9 mouse cellular contexts compared by ENCODE assay signal in the genomic region with DNA sequence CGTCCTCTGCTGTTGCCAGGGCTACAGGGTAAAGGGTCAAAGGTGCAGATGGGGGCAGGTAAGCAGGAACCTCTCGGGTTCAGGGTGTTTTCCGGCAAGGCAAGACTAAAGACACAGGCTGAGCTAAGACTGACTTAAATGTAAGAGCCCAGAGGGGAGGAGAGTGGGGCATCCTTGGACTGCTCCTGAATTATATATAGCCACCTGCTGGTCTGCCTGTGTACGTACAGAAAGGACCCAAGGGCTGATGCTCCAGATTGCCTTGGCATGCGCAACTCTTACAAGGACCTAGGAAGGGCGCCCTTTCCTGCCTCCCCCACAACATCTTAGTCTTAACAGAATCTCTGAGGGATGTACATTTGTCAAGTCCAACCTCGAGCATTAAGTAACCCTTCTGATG.
DNase-seq lines count a peak whose midpoint lies in the region; ATAC-seq and TF ChIP-seq lines count a peak whose summit lies in the region.
"Had no signal": no experiment of that assay in that cellular context is flagged by ENCODE, and none has a peak within 500 bp of the region (broad histone marks: within the 10 kb centered on the region; RNA-seq: fewer than 3 reads in every experiment).

No protein-coding gene starts in this region.

- 60% methylated on average over 7 of the region's 7 CpGs for WGBS in heart, adult 2 months
- 60% methylated on average over 7 of the region's 7 CpGs for WGBS in forebrain, postnatal 0 days
- 48% methylated on average over 7 of the region's 7 CpGs for WGBS in lung, embryonic 16.5 days

- H3K4me1 ChIP-seq in heart, adult 2 months (ENCODE audit: control insufficient read depth, insufficient read depth, low read length): no peaks in the 10 kb centered on the region
- H3K4me1 ChIP-seq in forebrain, postnatal 0 days (ENCODE audit: insufficient read depth): no peaks in the 10 kb centered on the region
- no peaks in the 10 kb centered on the region; the same call in 1 of the 2 replicates for H3K4me1 ChIP-seq in lung, embryonic 16.5 days (replicated peaks; ENCODE audit: control insufficient read depth, insufficient read depth, low read length)

- H3K27ac ChIP-seq in heart, adult 2 months: no peak overlapping the region
- H3K27ac ChIP-seq in forebrain, postnatal 0 days (ENCODE audit: low read depth, low read length): no peak overlapping the region
- no peak overlapping the region for H3K27ac ChIP-seq in lung, embryonic 16.5 days (ENCODE audit: low read length)

- POLR2A ChIA-PET in Patski (lab: Charles Lee): interaction anchor here (1.0 kb wide), 1 partner anchor 223 kb away, joined by 3 read pairs; no protein-coding TSS in a partner anchor

- DNase-seq in heart, adult 2 months: no peak
- no peak for DNase-seq in heart, postnatal 25 days (ENCODE audit: low spot score)
- DNase-seq in Patski (ENCODE audit: low read depth, low spot score): no peak
- no peak for DNase-seq in forebrain, postnatal 0 days
- DNase-seq in gastrocnemius, postnatal 36 days: no peak
- DNase-seq in spleen, postnatal 36 days (ENCODE audit: low spot score in 2 of 2): no peak
- no peak for DNase-seq in layer of hippocampus, postnatal 36 days

- no peaks in the 10 kb centered on the region for H3K79me2 ChIP-seq in heart, adult 2 months (replicated peaks; ENCODE audit: control insufficient read depth, insufficient read depth, low read length)

- in situ Hi-C loops in Patski (cut with MboI; ENCODE audit: low pct_unique_long_range_greater_than_20kb): no loop called here

- no peak for TF ChIP-seq EP300 in heart, adult 2 months (IDR thresholded peaks at IDR 0.05; ENCODE audit: insufficient read depth, low read depth, low read length)

- no peak overlapping the region for H3K4me3 ChIP-seq in heart, adult 2 months
- no peak overlapping the region for H3K4me3 ChIP-seq in forebrain, postnatal 0 days (ENCODE audit: low read depth, low read length)
- H3K4me3 ChIP-seq in lung, embryonic 16.5 days (ENCODE audit: low read length): no peak overlapping the region
- H3K4me3 ChIP-seq: myocyte had no signal

- no peak for ATAC-seq in Patski
- ATAC-seq in forebrain, postnatal 0 days: peak; percentile 32; the same call in 1 of the 2 replicates
- 0 out of 2 replicates have a peak, but pooled peaks have one; percentile 54 for ATAC-seq in lung, embryonic 16.5 days (ENCODE audit: low read depth)

- no peaks in the 10 kb centered on the region for H3K9me3 ChIP-seq in forebrain, postnatal 0 days (ENCODE audit: low read length)
- H3K9me3 ChIP-seq in lung, embryonic 16.5 days (ENCODE audit: control insufficient read depth, low read length): no peaks in the 10 kb centered on the region

- CTCF ChIA-PET in Patski (lab: Charles Lee): interaction anchor here (0.9 to 1.3 kb wide), 2 partner anchors 54 to 311 kb away, joined by 3 to 4 read pairs; no protein-coding TSS in a partner anchor

- TF ChIP-seq CTCF in heart, adult 2 months (IDR thresholded peaks at IDR 0.05): peak; percentile 68
- TF ChIP-seq CTCF in Patski (IDR thresholded peaks at IDR 0.05): peak; percentile 13
- TF ChIP-seq CTCF in forebrain, postnatal 0 days (IDR thresholded peaks at IDR 0.05; ENCODE audit: low read depth): peak; percentile 39

- no peak overlapping the region for H3K4me2 ChIP-seq in forebrain, postnatal 0 days (ENCODE audit: low read depth)
- H3K4me2 ChIP-seq in lung, embryonic 16.5 days (ENCODE audit: low read depth, low read length): no peak overlapping the region

- no peaks in the 10 kb centered on the region for H3K36me3 ChIP-seq in heart, adult 2 months (ENCODE audit: control insufficient read depth, insufficient read depth, low read length)
- H3K36me3 ChIP-seq in forebrain, postnatal 0 days (ENCODE audit: insufficient read depth): no peaks in the 10 kb centered on the region
- no peaks in the 10 kb centered on the region for H3K36me3 ChIP-seq in lung, embryonic 16.5 days (ENCODE audit: control insufficient read depth, insufficient read depth, low read length)

- no peak for TF ChIP-seq POLR2A in heart, adult 2 months (IDR thresholded peaks at IDR 0.05; ENCODE audit: insufficient read depth, low read depth, low read length)

- no peak overlapping the region for H3K9ac ChIP-seq in heart, adult 2 months (ENCODE audit: low read depth, low read length)
- no peak overlapping the region for H3K9ac ChIP-seq in forebrain, postnatal 0 days
- no peak overlapping the region for H3K9ac ChIP-seq in lung, embryonic 16.5 days (ENCODE audit: low read length)

- H3K27me3 ChIP-seq in heart, adult 2 months (ENCODE audit: control insufficient read depth, insufficient read depth, low read length): no peaks in the 10 kb centered on the region
- H3K27me3 ChIP-seq in Patski: no peaks in the 10 kb centered on the region
- H3K27me3 ChIP-seq in forebrain, postnatal 0 days (ENCODE audit: insufficient read depth, low read length): no peaks in the 10 kb centered on the region
- no peaks in the 10 kb centered on the region for H3K27me3 ChIP-seq in lung, embryonic 16.5 days (ENCODE audit: control insufficient read depth, insufficient read depth, low read depth, low read length)

- intact Hi-C loops in heart, adult 2 months (cut with DNase I): no loop called here
- intact Hi-C loops in heart, postnatal 25 days (cut with DNase I): no loop called here
- intact Hi-C loops in gastrocnemius, postnatal 36 days (cut with DNase I): no loop called here

Comparison
In these comparisons a context has a peak if more than half of its experiments do, and no peak if none do; other contexts are left out.
1. CTCF ChIP-seq: peak in every context shown above with its lines; median percentile 68 in heart, adult 2 months; 39 in forebrain, postnatal 0 days; 13 in Patski.